Mouse (Mus musculus): ENCODE measurements around the gene Alpk1. TPM values are rescaled to one million over a fixed set of nuclear protein-coding genes. Genes with fewer than 3 reads are reported as not detected.
A peak's percentile ranks its signal among the peaks of the same experiment; 100 is the strongest.

Alpk1 gene
- polyA plus RNA-seq, 1 experiment: 1.8 TPM

GRCm38 (mm10) chr3:127764541-127764940, 15.8 kb downstream of the Alpk1 start:
- Histone ChIP-seq H3K4me1 (replicated peaks; ENCODE audit: control insufficient read depth, insufficient read depth, low read length) (no peaks in the 10 kb centered on the region), H3K27me3 (ENCODE audit: control insufficient read depth, insufficient read depth, low read length) (no peaks in the 10 kb centered on the region), H3K27ac (ENCODE audit: control insufficient read depth, insufficient read depth, low read length) (no peak overlapping the region), H3K4me3 (ENCODE audit: control insufficient read depth, insufficient read depth, low read length) (no peak overlapping the region), H3K36me3 (ENCODE audit: control insufficient read depth, insufficient read depth, low read length) (no peaks in the 10 kb centered on the region)
- no peak for DNase-seq
- TF ChIP-seq POLR2A (IDR thresholded peaks at IDR 0.05; ENCODE audit: control insufficient read depth, extremely low read depth, insufficient read depth, low read length, poor library complexity) (no peak), CTCF (IDR thresholded peaks at IDR 0.05; ENCODE audit: borderline replicate concordance, control insufficient read depth, extremely low read depth, insufficient read depth, low read length, poor library complexity) (no peak)
- WGBS: 92% methylated on average over 5 of the region's 5 CpGs

- DNase-seq: peak; percentile 85
- WGBS: 19% methylated on average over 7 of the region's 7 CpGs
- no peak overlapping the region for H3K4me3 ChIP-seq (ENCODE audit: control insufficient read depth, insufficient read depth, low read length)
- no peaks in the 10 kb centered on the region for H3K36me3 ChIP-seq (ENCODE audit: control insufficient read depth, insufficient read depth, low read length)
- H3K27me3 ChIP-seq (ENCODE audit: control insufficient read depth, insufficient read depth, low read length): no peaks in the 10 kb centered on the region
- TF ChIP-seq CTCF (IDR thresholded peaks at IDR 0.05; ENCODE audit: borderline replicate concordance, control insufficient read depth, extremely low read depth, insufficient read depth, low read length, poor library complexity): no peak
- TF ChIP-seq POLR2A (IDR thresholded peaks at IDR 0.05; ENCODE audit: control insufficient read depth, extremely low read depth, insufficient read depth, low read length, poor library complexity): no peak
- H3K27ac ChIP-seq (ENCODE audit: control insufficient read depth, insufficient read depth, low read length): no peak overlapping the region
- no peaks in the 10 kb centered on the region for H3K4me1 ChIP-seq (replicated peaks; ENCODE audit: control insufficient read depth, insufficient read depth, low read length)
These were observed 17.2 kb downstream of the Alpk1 start for GRCm38 (mm10) chr3:127763076-127763612.

GRCm38 (mm10) chr3:127762403-127762802, 17.9 kb downstream of the Alpk1 start:
- Histone ChIP-seq H3K27ac (ENCODE audit: control insufficient read depth, insufficient read depth, low read length) (no peak overlapping the region), H3K4me1 (replicated peaks; ENCODE audit: control insufficient read depth, insufficient read depth, low read length) (no peaks in the 10 kb centered on the region), H3K36me3 (ENCODE audit: control insufficient read depth, insufficient read depth, low read length) (no peaks in the 10 kb centered on the region), H3K4me3 (ENCODE audit: control insufficient read depth, insufficient read depth, low read length) (no peak overlapping the region), H3K27me3 (ENCODE audit: control insufficient read depth, insufficient read depth, low read length) (no peaks in the 10 kb centered on the region)
- WGBS: 88% methylated on average over 8 of the region's 8 CpGs
- no peak for DNase-seq
- no peak for TF ChIP-seq POLR2A (IDR thresholded peaks at IDR 0.05; ENCODE audit: control insufficient read depth, extremely low read depth, insufficient read depth, low read length, poor library complexity)
- no peak for TF ChIP-seq CTCF (IDR thresholded peaks at IDR 0.05; ENCODE audit: borderline replicate concordance, control insufficient read depth, extremely low read depth, insufficient read depth, low read length, poor library complexity)

GRCm38 (mm10) chr3:127759212-127759611, 21.1 kb downstream of the Alpk1 start:
- 6% methylated on average over 8 of the region's 8 CpGs for WGBS
- TF ChIP-seq CTCF (IDR thresholded peaks at IDR 0.05; ENCODE audit: borderline replicate concordance, control insufficient read depth, extremely low read depth, insufficient read depth, low read length, poor library complexity) (no peak), POLR2A (IDR thresholded peaks at IDR 0.05; ENCODE audit: control insufficient read depth, extremely low read depth, insufficient read depth, low read length, poor library complexity) (no peak)
- peak; percentile 25 for DNase-seq
- no peaks in the 10 kb centered on the region for H3K36me3 ChIP-seq (ENCODE audit: control insufficient read depth, insufficient read depth, low read length)
- H3K4me1 ChIP-seq (replicated peaks; ENCODE audit: control insufficient read depth, insufficient read depth, low read length): no peaks in the 10 kb centered on the region
- H3K4me3 ChIP-seq (ENCODE audit: control insufficient read depth, insufficient read depth, low read length): no peak overlapping the region
- H3K27ac ChIP-seq (ENCODE audit: control insufficient read depth, insufficient read depth, low read length): no peak overlapping the region
- no peaks in the 10 kb centered on the region for H3K27me3 ChIP-seq (ENCODE audit: control insufficient read depth, insufficient read depth, low read length)

- no peak overlapping the region for H3K27ac ChIP-seq (ENCODE audit: control insufficient read depth, insufficient read depth, low read length)
- DNase-seq: no peak
These were observed 21.5 kb downstream of the Alpk1 start for GRCm38 (mm10) chr3:127758806-127759205.

GRCm38 (mm10) chr3:127757886-127758301, 22.4 kb downstream of the Alpk1 start:
- Histone ChIP-seq H3K27ac (ENCODE audit: control insufficient read depth, insufficient read depth, low read length) (no peak overlapping the region), H3K4me3 (ENCODE audit: control insufficient read depth, insufficient read depth, low read length) (no peak overlapping the region), H3K36me3 (ENCODE audit: control insufficient read depth, insufficient read depth, low read length) (no peaks in the 10 kb centered on the region), H3K27me3 (ENCODE audit: control insufficient read depth, insufficient read depth, low read length) (no peaks in the 10 kb centered on the region), H3K4me1 (replicated peaks; ENCODE audit: control insufficient read depth, insufficient read depth, low read length) (no peaks in the 10 kb centered on the region)
- no peak for TF ChIP-seq POLR2A (IDR thresholded peaks at IDR 0.05; ENCODE audit: control insufficient read depth, extremely low read depth, insufficient read depth, low read length, poor library complexity)
- no peak for TF ChIP-seq CTCF (IDR thresholded peaks at IDR 0.05; ENCODE audit: borderline replicate concordance, control insufficient read depth, extremely low read depth, insufficient read depth, low read length, poor library complexity)
- no peak for DNase-seq

More at GRCm38 (mm10) chr3:127758806-127759205, 21.5 kb downstream of the Alpk1 start:
- H3K27me3 ChIP-seq (ENCODE audit: control insufficient read depth, insufficient read depth, low read length): no peaks in the 10 kb centered on the region
- H3K4me1 ChIP-seq (replicated peaks; ENCODE audit: control insufficient read depth, insufficient read depth, low read length): no peaks in the 10 kb centered on the region
- TF ChIP-seq POLR2A (IDR thresholded peaks at IDR 0.05; ENCODE audit: control insufficient read depth, extremely low read depth, insufficient read depth, low read length, poor library complexity): no peak
- TF ChIP-seq CTCF (IDR thresholded peaks at IDR 0.05; ENCODE audit: borderline replicate concordance, control insufficient read depth, extremely low read depth, insufficient read depth, low read length, poor library complexity): no peak
- H3K36me3 ChIP-seq (ENCODE audit: control insufficient read depth, insufficient read depth, low read length): no peaks in the 10 kb centered on the region
- 98% methylated on average over 4 of the region's 4 CpGs for WGBS
- H3K4me3 ChIP-seq (ENCODE audit: control insufficient read depth, insufficient read depth, low read length): no peak overlapping the region

GRCm38 (mm10) chr3:127756458-127756857, 23.9 kb downstream of the Alpk1 start:
- no peak for DNase-seq
- no peaks in the 10 kb centered on the region for H3K36me3 ChIP-seq (ENCODE audit: control insufficient read depth, insufficient read depth, low read length)
- WGBS: 96% methylated on average over 6 of the region's 6 CpGs

More at GRCm38 (mm10) chr3:127756458-127756857, 23.9 kb downstream of the Alpk1 start:
- Histone ChIP-seq H3K27ac (ENCODE audit: control insufficient read depth, insufficient read depth, low read length) (no peak overlapping the region), H3K27me3 (ENCODE audit: control insufficient read depth, insufficient read depth, low read length) (no peaks in the 10 kb centered on the region), H3K4me1 (replicated peaks; ENCODE audit: control insufficient read depth, insufficient read depth, low read length) (no peaks in the 10 kb centered on the region), H3K4me3 (ENCODE audit: control insufficient read depth, insufficient read depth, low read length) (no peak overlapping the region)
- TF ChIP-seq POLR2A (IDR thresholded peaks at IDR 0.05; ENCODE audit: control insufficient read depth, extremely low read depth, insufficient read depth, low read length, poor library complexity) (no peak), CTCF (IDR thresholded peaks at IDR 0.05; ENCODE audit: borderline replicate concordance, control insufficient read depth, extremely low read depth, insufficient read depth, low read length, poor library complexity) (no peak)
